Mouse (Mus musculus) forebrain, embryonic 13.5 days (tissue): ENCODE results near the gene Daglb. TPM values are rescaled to one million over a fixed set of nuclear protein-coding genes. Genes with fewer than 3 reads are reported as not detected.

Source experiments
- ATAC-seq: fragments of 200-750 bp; cut with Nextera tagmentation; 2 replicates; pipeline ENCODE4 v1.8.0; 2017
- H3K27ac ChIP-seq: fragments of 300-500 bp; sonication (generic); 2 replicates; pipeline ENCODE4 v1.5.1; 2015; ENCODE audit warnings: inconsistent platforms, mild to moderate bottlenecking, moderate library complexity
- H3K27me3 ChIP-seq: fragments of 300-500 bp; sonication (generic); 2 replicates; pipeline ENCODE4 v1.6.1; 2015; ENCODE audit warnings: mild to moderate bottlenecking, inconsistent platforms
- H3K36me3 ChIP-seq: fragments of 300-500 bp; sonication (generic); 2 replicates; pipeline ENCODE4 v1.6.1; 2015; ENCODE audit warnings: mild to moderate bottlenecking, inconsistent platforms; ENCODE audit not compliant: poor library complexity, severe bottlenecking
- H3K4me1 ChIP-seq: fragments of 300-500 bp; sonication (generic); 2 replicates; pipeline ENCODE4 v1.6.1; 2015; ENCODE audit warnings: inconsistent platforms
- H3K4me2 ChIP-seq: fragments of 300-500 bp; sonication (generic); 2 replicates; pipeline ENCODE4 v1.6.1; 2015; ENCODE audit warnings: inconsistent platforms, mild to moderate bottlenecking, moderate library complexity
- H3K4me3 ChIP-seq: fragments of 300-500 bp; sonication (generic); 2 replicates; pipeline ENCODE4 v1.5.1; 2015; ENCODE audit warnings: mild to moderate bottlenecking, inconsistent platforms
- H3K9ac ChIP-seq: fragments of 300-500 bp; sonication (generic); 2 replicates; pipeline ENCODE4 v1.6.1; 2015; ENCODE audit warnings: mild to moderate bottlenecking, inconsistent platforms
- H3K9me3 ChIP-seq: fragments of 300-500 bp; sonication (generic); replicated peaks from 2 replicates; pipeline ENCODE4 v1.6.1; 2016; ENCODE audit warnings: inconsistent platforms
- WGBS: fragments of 180-500 bp; shearing (Covaris S2); methylation state at CpG from one replicate; pipeline ENCODE4 v1.1.7; 2015; 5-methylcytosine and 5-hydroxymethylcytosine counted together
- polyA plus RNA-seq: library from polyadenylated mRNA; unstranded; fragments of >200 nt; fragmentation: Nextera tagmentation; extraction: Ambion mirVana; gene quantifications from 2 replicates; pipeline ENCODE4 v1.2.1, GENCODE M21; 2015

The Daglb gene
- polyA plus RNA-seq, 1 experiment from 2014 or later: 13.6 TPM

DNA sequence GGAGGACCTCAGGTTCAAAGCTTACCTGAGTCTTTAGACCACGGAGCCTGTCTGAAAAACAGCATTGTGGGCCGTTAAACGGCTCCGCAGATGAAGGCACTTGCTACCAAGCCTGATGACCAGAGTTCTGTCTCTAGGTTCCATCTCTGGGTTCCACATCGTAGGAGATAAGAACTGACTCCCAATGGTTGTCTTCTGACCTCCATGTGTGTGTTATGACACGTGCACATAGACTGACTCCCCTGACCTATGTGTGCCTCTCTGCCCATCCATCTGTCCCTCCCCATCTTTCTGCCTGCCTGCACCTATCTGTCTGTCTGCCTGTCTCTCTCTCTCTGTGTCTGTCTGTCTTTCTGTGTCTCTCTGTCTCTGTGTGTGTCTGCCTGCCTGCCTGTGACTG is 3.5 kb downstream of the Daglb start:
- no peaks in the 10 kb centered on the region for H3K9me3 ChIP-seq
- no peaks in the 10 kb centered on the region for H3K27me3 ChIP-seq
- peaks cover 54% of the 10 kb centered on the region for H3K36me3 ChIP-seq
- no peak overlapping the region for H3K4me2 ChIP-seq
- no peak overlapping the region for H3K9ac ChIP-seq
- no peak for ATAC-seq
- H3K4me1 ChIP-seq: peaks cover 19% of the 10 kb centered on the region
- H3K4me3 ChIP-seq: no peak overlapping the region
- no peak overlapping the region for H3K27ac ChIP-seq
- WGBS: 94% methylated on average over 6 of the region's 6 CpGs

DNA sequence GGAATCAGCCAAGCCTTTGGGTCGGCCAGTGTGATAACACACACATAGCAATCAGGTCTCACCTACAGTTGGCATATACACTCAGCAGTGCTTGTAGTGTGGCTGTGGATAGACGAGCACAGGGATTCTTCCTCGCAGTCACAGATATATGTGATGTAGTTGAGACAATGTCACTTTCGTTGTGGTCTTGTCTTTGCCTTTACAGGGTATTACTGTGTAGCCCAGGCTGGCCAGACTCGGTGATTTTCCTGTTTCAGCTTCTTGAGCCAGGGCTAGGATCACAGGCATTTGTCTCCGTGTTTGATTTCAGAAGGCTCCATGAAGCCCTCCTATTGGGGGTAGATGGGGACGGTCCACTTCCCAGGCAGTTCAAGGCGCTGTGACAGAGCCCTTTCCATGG is 5.2 kb downstream of the Daglb start:
- ATAC-seq: no peak
- H3K4me3 ChIP-seq: no peak overlapping the region
- no peak overlapping the region for H3K27ac ChIP-seq
- H3K36me3 ChIP-seq: peaks cover 71% of the 10 kb centered on the region
- H3K4me2 ChIP-seq: no peak overlapping the region
- no peaks in the 10 kb centered on the region for H3K27me3 ChIP-seq
- WGBS: 96% methylated on average over 8 of the region's 8 CpGs
- H3K9me3 ChIP-seq: no peaks in the 10 kb centered on the region
- no peak overlapping the region for H3K9ac ChIP-seq
- H3K4me1 ChIP-seq: peaks cover 12% of the 10 kb centered on the region

DNA sequence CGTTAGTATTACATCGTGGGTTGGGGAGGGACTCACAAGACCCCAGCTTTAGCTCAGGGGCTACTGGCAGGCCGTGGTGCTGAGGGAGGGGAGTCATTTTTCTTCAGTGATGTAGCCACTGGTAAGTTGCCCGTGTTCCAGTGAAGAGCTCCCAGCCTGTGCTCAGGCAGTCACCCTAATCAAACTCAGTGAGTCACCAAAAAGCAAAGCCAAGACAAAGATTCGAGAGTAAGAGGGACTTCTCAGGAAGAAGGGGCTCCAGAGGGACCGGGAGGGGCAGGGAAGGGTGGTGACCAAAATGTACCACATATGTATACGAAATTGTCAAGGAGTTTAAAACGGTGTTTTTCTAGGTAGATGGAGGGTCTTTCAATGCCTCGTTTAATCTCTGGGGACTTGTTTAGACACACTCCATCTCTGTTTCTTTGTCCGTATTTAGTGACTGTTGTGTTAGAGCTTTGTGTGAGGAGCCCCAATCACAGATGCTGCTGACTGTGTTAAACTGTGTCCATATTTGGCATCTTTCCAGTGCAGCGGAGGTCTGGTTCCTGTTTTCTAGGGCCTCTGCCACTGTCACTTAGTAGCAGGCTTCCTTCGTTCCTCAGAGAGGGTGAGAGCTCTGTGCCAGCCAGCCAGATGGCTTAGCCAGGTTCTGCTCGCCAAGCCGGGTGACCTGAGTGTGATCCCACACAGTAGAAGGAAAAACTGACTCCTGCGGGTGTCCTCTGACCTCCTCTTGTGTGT is 6.2 kb downstream of the Daglb start:
- 79% methylated on average over 15 of the region's 15 CpGs for WGBS
- H3K27ac ChIP-seq: no peak overlapping the region
- peaks cover 6% of the 10 kb centered on the region for H3K4me1 ChIP-seq
- ATAC-seq: no peak
- no peak overlapping the region for H3K4me3 ChIP-seq
- no peaks in the 10 kb centered on the region for H3K9me3 ChIP-seq
- no peaks in the 10 kb centered on the region for H3K27me3 ChIP-seq
- no peak overlapping the region for H3K9ac ChIP-seq
- H3K36me3 ChIP-seq: peaks cover 81% of the 10 kb centered on the region
- no peak overlapping the region for H3K4me2 ChIP-seq

- Histone ChIP-seq H3K27me3 (no peaks in the 10 kb centered on the region), H3K27ac (no peak overlapping the region), H3K4me2 (no peak overlapping the region), H3K9ac (no peak overlapping the region), H3K36me3 (peaks cover 86% of the 10 kb centered on the region), H3K4me1 (peaks cover under 1% of the 10 kb centered on the region; the same call in 1 of the 2 replicates), H3K9me3 (no peaks in the 10 kb centered on the region), H3K4me3 (no peak overlapping the region)
- 96% methylated on average over 3 of the region's 3 CpGs for WGBS
- no peak for ATAC-seq
Observed at GRCm38 (mm10) chr5:143471165-143471546, 6.8 kb downstream of the Daglb start.

- 85% methylated on average over 8 of the region's 9 CpGs for WGBS
- peaks cover 92% of the 10 kb centered on the region for H3K36me3 ChIP-seq
- no peak overlapping the region for H3K9ac ChIP-seq
- no peak for ATAC-seq
- no peak overlapping the region for H3K27ac ChIP-seq
- no peak overlapping the region for H3K4me2 ChIP-seq
- no peaks in the 10 kb centered on the region for H3K4me1 ChIP-seq
- H3K9me3 ChIP-seq: no peaks in the 10 kb centered on the region
- no peak overlapping the region for H3K4me3 ChIP-seq
- no peaks in the 10 kb centered on the region for H3K27me3 ChIP-seq
Observed at GRCm38 (mm10) chr5:143471953-143472618, 7.7 kb downstream of the Daglb start.

DNA sequence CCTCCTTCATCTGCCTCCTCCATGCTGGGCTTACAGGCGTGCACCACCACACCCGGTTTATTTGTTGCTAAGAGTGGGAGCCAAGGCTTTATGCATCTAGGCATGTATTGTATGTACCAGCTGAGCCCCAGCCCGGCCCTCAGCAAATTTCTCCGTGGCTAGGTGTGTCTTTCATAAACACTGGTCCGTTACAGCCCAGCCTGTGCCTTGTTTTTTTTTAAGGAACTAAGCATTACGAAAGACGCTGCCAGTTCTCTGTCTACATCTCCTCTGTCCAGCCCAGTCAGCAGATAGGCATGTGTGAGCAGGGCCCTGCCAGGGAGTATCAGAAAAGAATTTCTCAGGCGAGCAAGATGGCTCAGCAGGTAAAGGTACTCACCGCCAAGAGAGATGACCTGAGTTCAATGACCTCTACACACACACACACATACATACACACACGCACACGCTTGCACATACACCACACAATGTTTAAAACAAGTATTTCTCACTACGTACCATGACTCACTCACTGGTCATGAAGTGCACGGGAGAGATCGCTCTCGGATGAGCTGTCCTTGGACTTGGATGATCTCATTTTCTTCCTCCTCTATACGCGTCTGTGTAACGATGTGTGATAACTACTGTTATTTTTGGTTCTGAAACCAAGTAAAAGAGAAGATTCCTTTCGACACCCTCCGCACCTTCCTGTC is 10.9 kb downstream of the Daglb start:
- H3K27ac ChIP-seq: no peak overlapping the region
- peaks cover 91% of the 10 kb centered on the region for H3K36me3 ChIP-seq
- H3K4me1 ChIP-seq: no peaks in the 10 kb centered on the region
- no peaks in the 10 kb centered on the region for H3K27me3 ChIP-seq
- H3K9ac ChIP-seq: no peak overlapping the region
- H3K4me2 ChIP-seq: no peak overlapping the region
- no peak for ATAC-seq
- WGBS: 93% methylated on average over 20 of the region's 20 CpGs
- H3K4me3 ChIP-seq: no peak overlapping the region
- no peaks in the 10 kb centered on the region for H3K9me3 ChIP-seq

DNA sequence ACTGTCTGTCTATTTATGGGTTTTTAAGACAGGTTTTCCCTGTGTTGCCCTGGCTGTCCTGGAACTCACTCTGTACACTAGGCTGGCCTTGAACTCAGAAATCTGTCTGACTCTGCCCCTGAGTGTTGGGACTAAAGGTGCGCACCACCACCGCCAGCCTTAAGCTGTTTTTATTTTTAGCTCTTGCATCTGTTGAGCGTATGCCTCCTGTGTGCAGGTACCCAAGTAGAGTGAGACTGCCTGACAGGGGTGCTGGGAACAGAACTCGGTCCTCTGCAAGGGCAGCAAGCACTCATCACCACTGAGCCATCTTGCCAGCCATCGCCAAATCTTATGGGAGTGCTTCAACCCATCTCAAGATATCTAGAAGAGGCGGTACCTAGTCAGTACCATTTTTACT is 11.6 kb downstream of the Daglb start:
- ATAC-seq: no peak
- 94% methylated on average over 6 of the region's 6 CpGs for WGBS
- Histone ChIP-seq H3K36me3 (peaks cover 92% of the 10 kb centered on the region), H3K4me1 (no peaks in the 10 kb centered on the region), H3K27ac (no peak overlapping the region), H3K9ac (no peak overlapping the region), H3K4me2 (no peak overlapping the region), H3K4me3 (no peak overlapping the region), H3K9me3 (no peaks in the 10 kb centered on the region), H3K27me3 (no peaks in the 10 kb centered on the region)

- Histone ChIP-seq H3K27me3 (no peaks in the 10 kb centered on the region), H3K4me1 (no peaks in the 10 kb centered on the region), H3K4me2 (no peak overlapping the region), H3K4me3 (no peak overlapping the region), H3K9me3 (no peaks in the 10 kb centered on the region), H3K36me3 (peaks cover 91% of the 10 kb centered on the region), H3K9ac (no peak overlapping the region), H3K27ac (no peak overlapping the region)
- ATAC-seq: no peak
- 95% methylated on average over 3 of the region's 3 CpGs for WGBS
Observed at GRCm38 (mm10) chr5:143477901-143478300, 13.5 kb downstream of the Daglb start.

- Histone ChIP-seq H3K4me2 (no peak overlapping the region), H3K4me3 (no peak overlapping the region), H3K36me3 (peaks cover 85% of the 10 kb centered on the region), H3K27ac (no peak overlapping the region), H3K9me3 (no peaks in the 10 kb centered on the region), H3K9ac (no peak overlapping the region), H3K4me1 (no peaks in the 10 kb centered on the region), H3K27me3 (no peaks in the 10 kb centered on the region)
- no peak for ATAC-seq
- WGBS: 91% methylated on average over 5 of the region's 5 CpGs
Observed at GRCm38 (mm10) chr5:143484955-143485354, 20.6 kb downstream of the Daglb start.

- H3K4me3 ChIP-seq: no peak overlapping the region
- no peak overlapping the region for H3K9ac ChIP-seq
- no peak overlapping the region for H3K27ac ChIP-seq
- H3K4me1 ChIP-seq: no peaks in the 10 kb centered on the region
- 94% methylated on average over 10 of the region's 10 CpGs for WGBS
- H3K36me3 ChIP-seq: peaks cover 88% of the 10 kb centered on the region
- H3K4me2 ChIP-seq: no peak overlapping the region
- ATAC-seq: no peak
- H3K9me3 ChIP-seq: no peaks in the 10 kb centered on the region
- no peaks in the 10 kb centered on the region for H3K27me3 ChIP-seq
Observed at GRCm38 (mm10) chr5:143487193-143487592, 22.8 kb downstream of the Daglb start.

DNA sequence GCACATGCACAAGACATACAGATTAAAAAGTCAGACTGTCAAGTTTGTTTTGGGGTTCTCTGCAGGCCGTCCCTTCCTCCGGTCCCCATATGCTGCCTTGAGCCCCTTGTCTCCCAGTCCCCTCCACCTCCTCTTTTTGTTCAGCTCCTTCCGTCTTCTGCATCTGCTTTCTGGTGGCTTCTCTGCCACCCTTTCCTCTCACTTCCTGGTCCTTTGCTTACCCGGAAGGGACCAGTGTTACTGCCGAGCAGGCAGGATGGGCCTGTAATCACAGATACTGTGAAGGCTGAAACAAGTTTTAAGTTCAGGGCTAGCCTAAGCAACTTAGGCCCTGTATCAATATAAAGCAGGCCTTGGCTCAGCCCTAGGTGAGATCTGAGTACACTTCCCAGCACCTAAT is 23.6 kb downstream of the Daglb start:
- no peaks in the 10 kb centered on the region for H3K4me1 ChIP-seq
- no peaks in the 10 kb centered on the region for H3K27me3 ChIP-seq
- no peaks in the 10 kb centered on the region for H3K9me3 ChIP-seq
- H3K27ac ChIP-seq: no peak overlapping the region
- no peak overlapping the region for H3K4me3 ChIP-seq
- no peak overlapping the region for H3K9ac ChIP-seq
- no peak for ATAC-seq
- H3K36me3 ChIP-seq: peaks cover 85% of the 10 kb centered on the region
- H3K4me2 ChIP-seq: no peak overlapping the region
- 88% methylated on average over 5 of the region's 5 CpGs for WGBS

- Histone ChIP-seq H3K4me2 (no peak overlapping the region), H3K4me3 (no peak overlapping the region), H3K4me1 (no peaks in the 10 kb centered on the region), H3K36me3 (peaks cover 84% of the 10 kb centered on the region), H3K27me3 (no peaks in the 10 kb centered on the region), H3K27ac (no peak overlapping the region), H3K9me3 (no peaks in the 10 kb centered on the region), H3K9ac (no peak overlapping the region)
- 96% methylated on average over 14 of the region's 14 CpGs for WGBS
- no peak for ATAC-seq
Observed at GRCm38 (mm10) chr5:143489749-143490342, 25.5 kb downstream of the Daglb start.
